Mouse (Mus musculus): ENCODE measurements around the gene Fars2. TPM values are rescaled to one million over a fixed set of nuclear protein-coding genes. Genes with fewer than 3 reads are reported as not detected.

Fars2 gene
- polyA plus RNA-seq, 1 experiment from 2014 or later: 38.1 TPM

GRCm38 (mm10) chr13:36540231-36540630 is 423.0 kb downstream of the Fars2 start:
- Histone ChIP-seq H3K4me3 (ENCODE audit: low read length) (no peak overlapping the region), H3K4me2 (ENCODE audit: low read depth, low read length) (no peak overlapping the region), H3K27ac (ENCODE audit: low read length) (no peak overlapping the region), H3K4me1 (replicated peaks; ENCODE audit: control insufficient read depth, insufficient read depth, low read length) (no peaks in the 10 kb centered on the region), H3K9me3 (ENCODE audit: control insufficient read depth, low read length) (no peaks in the 10 kb centered on the region), H3K27me3 (ENCODE audit: control insufficient read depth, insufficient read depth, low read depth, low read length) (no peaks in the 10 kb centered on the region), H3K9ac (ENCODE audit: low read length) (no peak overlapping the region), H3K36me3 (ENCODE audit: control insufficient read depth, insufficient read depth, low read length) (no peaks in the 10 kb centered on the region)
- ATAC-seq (ENCODE audit: low read depth): 0 out of 2 replicates have a peak, but pooled peaks have one; percentile 23
- 51% methylated on average over 10 of the region's 10 CpGs for WGBS

GRCm38 (mm10) chr13:36541287-36541780 is 424.1 kb downstream of the Fars2 start:
- Histone ChIP-seq H3K4me3 (ENCODE audit: low read length) (no peak overlapping the region), H3K9me3 (ENCODE audit: control insufficient read depth, low read length) (no peaks in the 10 kb centered on the region), H3K27ac (ENCODE audit: low read length) (no peak overlapping the region), H3K4me1 (replicated peaks; ENCODE audit: control insufficient read depth, insufficient read depth, low read length) (no peaks in the 10 kb centered on the region), H3K27me3 (ENCODE audit: control insufficient read depth, insufficient read depth, low read depth, low read length) (no peaks in the 10 kb centered on the region), H3K9ac (ENCODE audit: low read length) (no peak overlapping the region), H3K36me3 (ENCODE audit: control insufficient read depth, insufficient read depth, low read length) (no peaks in the 10 kb centered on the region), H3K4me2 (ENCODE audit: low read depth, low read length) (no peak overlapping the region)
- WGBS: 79% methylated on average over 2 of the region's 2 CpGs
- 0 out of 2 replicates have a peak, but pooled peaks have one; percentile 36 for ATAC-seq (ENCODE audit: low read depth)

GRCm38 (mm10) chr13:36550694-36551093 is 433.5 kb downstream of the Fars2 start:
- H3K9me3 ChIP-seq (ENCODE audit: control insufficient read depth, low read length): peaks cover 3% of the 10 kb centered on the region; the same call in 1 of the 2 replicates
- H3K27me3 ChIP-seq (ENCODE audit: control insufficient read depth, insufficient read depth, low read depth, low read length): no peaks in the 10 kb centered on the region
- H3K4me3 ChIP-seq (ENCODE audit: low read length): no peak overlapping the region
- 64% methylated on average over 6 of the region's 6 CpGs for WGBS
- H3K36me3 ChIP-seq (ENCODE audit: control insufficient read depth, insufficient read depth, low read length): no peaks in the 10 kb centered on the region
- H3K4me1 ChIP-seq (replicated peaks; ENCODE audit: control insufficient read depth, insufficient read depth, low read length): 0 out of 2 replicates have a peak, but pooled peaks cover 5% of the 10 kb centered on the region
- no peak overlapping the region for H3K9ac ChIP-seq (ENCODE audit: low read length)
- ATAC-seq (ENCODE audit: low read depth): no peak
- H3K4me2 ChIP-seq (ENCODE audit: low read depth, low read length): no peak overlapping the region
- H3K27ac ChIP-seq (ENCODE audit: low read length): no peak overlapping the region

- Histone ChIP-seq H3K36me3 (ENCODE audit: control insufficient read depth, insufficient read depth, low read length) (no peaks in the 10 kb centered on the region), H3K4me2 (ENCODE audit: low read depth, low read length) (no peak overlapping the region), H3K4me1 (replicated peaks; ENCODE audit: control insufficient read depth, insufficient read depth, low read length) (0 out of 2 replicates have a peak, but pooled peaks cover 5% of the 10 kb centered on the region), H3K9ac (ENCODE audit: low read length) (no peak overlapping the region), H3K27ac (ENCODE audit: low read length) (no peak overlapping the region), H3K27me3 (ENCODE audit: control insufficient read depth, insufficient read depth, low read depth, low read length) (no peaks in the 10 kb centered on the region), H3K4me3 (ENCODE audit: low read length) (no peak overlapping the region), H3K9me3 (ENCODE audit: control insufficient read depth, low read length) (no peaks in the 10 kb centered on the region)
- 53% methylated on average over 3 of the region's 3 CpGs for WGBS
- peak; percentile 71; the same call in 1 of the 2 replicates for ATAC-seq (ENCODE audit: low read depth)
These were observed 435.5 kb downstream of the Fars2 start for GRCm38 (mm10) chr13:36552522-36553246.

- Histone ChIP-seq H3K4me3 (ENCODE audit: low read length) (no peak overlapping the region), H3K36me3 (ENCODE audit: control insufficient read depth, insufficient read depth, low read length) (no peaks in the 10 kb centered on the region), H3K27ac (ENCODE audit: low read length) (no peak overlapping the region), H3K9me3 (ENCODE audit: control insufficient read depth, low read length) (no peaks in the 10 kb centered on the region), H3K27me3 (ENCODE audit: control insufficient read depth, insufficient read depth, low read depth, low read length) (no peaks in the 10 kb centered on the region), H3K4me1 (replicated peaks; ENCODE audit: control insufficient read depth, insufficient read depth, low read length) (0 out of 2 replicates have a peak, but pooled peaks cover 5% of the 10 kb centered on the region), H3K9ac (ENCODE audit: low read length) (no peak overlapping the region), H3K4me2 (ENCODE audit: low read depth, low read length) (no peak overlapping the region)
- ATAC-seq (ENCODE audit: low read depth): peak; percentile 51; the same call in 1 of the 2 replicates
- WGBS: 49% methylated on average over 5 of the region's 5 CpGs
These were observed 436.0 kb downstream of the Fars2 start for GRCm38 (mm10) chr13:36553247-36553642.

GRCm38 (mm10) chr13:36554743-36555142 is 437.5 kb downstream of the Fars2 start:
- Histone ChIP-seq H3K4me1 (replicated peaks; ENCODE audit: control insufficient read depth, insufficient read depth, low read length) (0 out of 2 replicates have a peak, but pooled peaks cover 5% of the 10 kb centered on the region), H3K27me3 (ENCODE audit: control insufficient read depth, insufficient read depth, low read depth, low read length) (no peaks in the 10 kb centered on the region), H3K27ac (ENCODE audit: low read length) (no peak overlapping the region), H3K9ac (ENCODE audit: low read length) (no peak overlapping the region), H3K9me3 (ENCODE audit: control insufficient read depth, low read length) (no peaks in the 10 kb centered on the region), H3K36me3 (ENCODE audit: control insufficient read depth, insufficient read depth, low read length) (no peaks in the 10 kb centered on the region), H3K4me3 (ENCODE audit: low read length) (no peak overlapping the region), H3K4me2 (ENCODE audit: low read depth, low read length) (no peak overlapping the region)
- 0 out of 2 replicates have a peak, but pooled peaks have one; percentile 12 for ATAC-seq (ENCODE audit: low read depth)
- 59% methylated on average over 1 of the region's 1 CpGs for WGBS

- Histone ChIP-seq H3K4me2 (ENCODE audit: low read depth, low read length) (no peak overlapping the region), H3K9me3 (ENCODE audit: control insufficient read depth, low read length) (no peaks in the 10 kb centered on the region), H3K4me1 (replicated peaks; ENCODE audit: control insufficient read depth, insufficient read depth, low read length) (peaks cover 15% of the 10 kb centered on the region), H3K27me3 (ENCODE audit: control insufficient read depth, insufficient read depth, low read depth, low read length) (no peaks in the 10 kb centered on the region), H3K9ac (ENCODE audit: low read length) (no peak overlapping the region), H3K27ac (ENCODE audit: low read length) (no peak overlapping the region), H3K36me3 (ENCODE audit: control insufficient read depth, insufficient read depth, low read length) (no peaks in the 10 kb centered on the region), H3K4me3 (ENCODE audit: low read length) (no peak overlapping the region)
- 52% methylated on average over 16 of the region's 16 CpGs for WGBS
- ATAC-seq (ENCODE audit: low read depth): peak; percentile 43; the same call in 1 of the 2 replicates
These were observed 445.5 kb downstream of the Fars2 start for GRCm38 (mm10) chr13:36562447-36563441.

- H3K27me3 ChIP-seq (ENCODE audit: control insufficient read depth, insufficient read depth, low read depth, low read length): no peaks in the 10 kb centered on the region
- no peak overlapping the region for H3K9ac ChIP-seq (ENCODE audit: low read length)
- H3K4me3 ChIP-seq (ENCODE audit: low read length): no peak overlapping the region
- H3K9me3 ChIP-seq (ENCODE audit: control insufficient read depth, low read length): no peaks in the 10 kb centered on the region
- H3K36me3 ChIP-seq (ENCODE audit: control insufficient read depth, insufficient read depth, low read length): no peaks in the 10 kb centered on the region
- no peak overlapping the region for H3K27ac ChIP-seq (ENCODE audit: low read length)
- WGBS: 48% methylated on average over 6 of the region's 6 CpGs
- peaks cover 15% of the 10 kb centered on the region for H3K4me1 ChIP-seq (replicated peaks; ENCODE audit: control insufficient read depth, insufficient read depth, low read length)
- H3K4me2 ChIP-seq (ENCODE audit: low read depth, low read length): no peak overlapping the region
- no peak for ATAC-seq (ENCODE audit: low read depth)
These were observed 447.6 kb downstream of the Fars2 start for GRCm38 (mm10) chr13:36564764-36565315.
